Mouse (Mus musculus): ENCODE results near the gene Atmin.

DNA sequence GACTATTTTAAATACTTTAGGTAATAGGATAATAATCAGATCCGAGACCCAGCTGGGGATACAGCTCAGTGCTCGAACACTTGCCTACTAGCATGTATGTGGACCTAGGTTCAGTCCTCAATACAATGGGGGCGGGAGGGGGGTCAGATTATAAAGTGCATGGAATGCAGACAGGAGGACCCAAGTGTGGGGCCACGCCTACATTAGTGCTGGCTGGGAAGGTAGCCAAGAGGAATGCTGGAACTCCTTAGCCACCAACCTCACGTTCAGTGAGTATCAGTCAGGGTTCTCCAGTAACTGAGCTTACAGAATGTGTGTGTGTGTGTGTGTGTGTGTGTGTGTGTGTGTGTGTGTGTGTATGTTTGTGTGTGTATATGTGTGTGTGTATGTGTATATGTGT is 8.2 kb downstream of the Atmin start:
- TF ChIP-seq TCF12 (IDR thresholded peaks at IDR 0.05; ENCODE audit: insufficient read depth, poor library complexity, severe bottlenecking) (no peak), POLR2A (IDR thresholded peaks at IDR 0.05; ENCODE audit: insufficient read length, low read depth) (no peak), POLR2AphosphoS2 (IDR thresholded peaks at IDR 0.05; ENCODE audit: insufficient read length, low read depth) (no peak), USF1 (IDR thresholded peaks at IDR 0.05; ENCODE audit: low read depth) (no peak), MAX (IDR thresholded peaks at IDR 0.05; ENCODE audit: low read depth) (no peak), CEBPB (IDR thresholded peaks at IDR 0.05; ENCODE audit: insufficient read depth, poor library complexity, severe bottlenecking) (no peak), MYOG (IDR thresholded peaks at IDR 0.05; ENCODE audit: control insufficient read depth in 1 of 3, insufficient read depth in 1 of 3, insufficient read length in 2 of 3, low read depth in 2 of 3) (no peak), MYOD1 (IDR thresholded peaks at IDR 0.05; ENCODE audit: control insufficient read depth in 1 of 3, insufficient read length in 2 of 3, low read depth in 2 of 3) (no peak), SRF (IDR thresholded peaks at IDR 0.05; ENCODE audit: control insufficient read depth, insufficient read length, low read depth) (no peak)

Data from myocyte (in vitro differentiated cells).